Mouse (Mus musculus) lung, postnatal 10 days (tissue): ENCODE measurements around the gene Gm26938.
A peak's percentile ranks its signal among the peaks of the same experiment; 100 is the strongest.

Experiments used
- DNase-seq: peaks from one replicate; pipeline ENCODE4 v3.0.0; 2021

Gene Gm26938

GRCm38 (mm10) chr5:139826357-139827055, at the start of gene Gm26938, which contains the start of gene Psmg3:
TSS of gene Gm26938 (minus strand) at chr5:139826407.
TSS of gene Psmg3 (minus strand) at chr5:139826885.
- DNase-seq, result peak; percentile 94

DNA sequence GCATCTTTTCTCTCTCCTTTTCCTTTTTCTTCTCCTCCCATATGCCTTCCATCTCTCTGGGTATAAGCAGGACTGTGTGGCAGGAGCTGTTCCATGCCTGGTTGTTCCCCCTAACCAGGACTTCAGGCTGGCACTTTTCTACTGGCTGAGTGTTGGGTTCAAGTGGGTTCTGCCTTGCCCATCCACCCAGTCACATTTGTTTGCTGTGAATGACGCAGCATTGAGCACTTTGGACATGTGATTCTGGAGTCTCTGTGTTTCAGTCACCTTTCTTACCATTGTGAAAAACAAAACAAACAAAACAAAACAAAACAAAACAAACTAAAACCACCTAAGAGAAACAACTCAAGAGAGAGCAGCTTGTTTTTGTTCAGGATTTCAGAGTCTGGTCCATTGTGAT, 45.3 kb upstream of the Gm26938 start:
- no peak for DNase-seq

- peak; percentile 53 for DNase-seq
Observed at GRCm38 (mm10) chr5:139870886-139871285, 44.7 kb upstream of the Gm26938 start.

GRCm38 (mm10) chr5:139862759-139863158, 36.6 kb upstream of the Gm26938 start:
- DNase-seq, result peak; percentile 89

- DNase-seq, result no peak
Observed at GRCm38 (mm10) chr5:139860328-139861104, 34.3 kb upstream of the Gm26938 start.

GRCm38 (mm10) chr5:139849626-139850320, 23.6 kb upstream of the Gm26938 start:
- DNase-seq, result no peak

GRCm38 (mm10) chr5:139839142-139839541, 12.9 kb upstream of the Gm26938 start:
- DNase-seq, result no peak

DNA sequence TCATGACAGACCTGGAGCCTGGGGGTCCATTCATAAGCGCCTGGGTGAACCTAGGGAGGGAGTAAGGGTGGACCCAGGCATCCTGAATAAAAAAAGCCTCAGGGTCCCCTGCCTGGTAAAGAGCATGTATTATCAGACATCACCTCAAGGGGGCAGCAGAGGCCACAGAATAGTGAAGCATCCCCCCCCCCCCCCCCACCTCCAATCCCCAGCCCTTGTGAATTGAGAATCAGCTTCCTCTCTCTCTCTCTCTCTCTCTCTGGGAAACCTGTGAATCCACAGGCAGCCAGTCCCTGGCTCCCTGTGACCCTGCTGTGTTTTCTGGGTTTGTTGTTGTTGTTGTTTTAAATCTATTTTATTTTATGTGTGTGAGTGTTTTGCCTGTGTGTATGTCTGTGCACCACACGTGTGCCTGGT, 12.3 kb upstream of the Gm26938 start:
- peak; percentile 81 for DNase-seq

- DNase-seq, result no peak
Observed at GRCm38 (mm10) chr5:139835706-139836105, 9.5 kb upstream of the Gm26938 start.

- DNase-seq, result no peak
Observed at GRCm38 (mm10) chr5:139832125-139832524, 5.9 kb upstream of the Gm26938 start.

DNA sequence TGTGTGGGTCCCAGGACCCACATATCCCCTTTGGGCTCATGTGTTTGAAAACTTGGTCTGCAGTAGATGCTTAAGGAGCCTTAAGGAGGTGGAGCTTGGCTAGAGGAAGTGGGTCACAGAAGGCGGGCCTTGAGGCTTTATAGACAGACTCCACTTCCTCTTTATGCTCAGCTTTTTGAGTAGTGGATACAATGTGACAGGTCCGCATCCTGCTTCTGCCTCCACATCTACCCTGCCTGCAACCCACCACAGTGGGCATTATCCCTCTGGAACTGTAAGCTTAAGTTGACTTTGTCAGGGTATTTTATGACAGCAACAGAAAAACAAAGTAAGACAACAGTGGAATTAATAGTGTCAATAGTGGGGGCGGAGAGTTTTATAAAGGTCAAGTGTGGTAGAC, 4.5 kb upstream of the Gm26938 start:
- no peak for DNase-seq

- DNase-seq, result no peak
Observed at GRCm38 (mm10) chr5:139829384-139829783, 3.2 kb upstream of the Gm26938 start.

GRCm38 (mm10) chr5:139827593-139827992, 1.4 kb upstream of the Gm26938 start:
- DNase-seq, result no peak

- DNase-seq, result no peak
Observed at GRCm38 (mm10) chr5:139825947-139826346, 260 bp downstream of the Gm26938 start.

DNA sequence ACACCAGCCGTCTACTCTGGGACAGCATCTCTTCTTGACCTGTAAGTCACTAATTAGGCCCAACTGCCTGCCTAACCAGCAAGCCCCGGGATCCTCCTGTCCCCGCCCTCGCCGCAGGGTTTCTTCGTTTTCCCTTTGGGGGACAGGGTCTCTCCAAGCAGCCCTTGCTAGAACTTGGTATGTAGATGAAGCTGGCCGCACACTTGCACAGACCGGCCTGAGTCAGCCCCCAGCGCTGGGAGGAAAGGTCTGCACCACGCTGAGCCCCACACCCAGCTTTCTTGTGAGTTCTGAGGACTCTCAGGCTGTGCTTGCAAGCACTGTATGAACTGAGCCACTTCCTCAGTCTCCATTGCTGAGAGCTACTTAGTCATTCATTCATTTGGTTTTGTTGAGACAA, 1.7 kb downstream of the Gm26938 start:
- no peak for DNase-seq

GRCm38 (mm10) chr5:139821466-139822459, 4.4 kb downstream of the Gm26938 start:
- no peak for DNase-seq

GRCm38 (mm10) chr5:139819538-139820181, 6.5 kb downstream of the Gm26938 start, which contains the start of gene Tmem184a:
TSS of gene Tmem184a (minus strand) at chr5:139819917.
- DNase-seq, result no peak

- peak; percentile 66 for DNase-seq
Observed at GRCm38 (mm10) chr5:139818801-139819200, 7.4 kb downstream of the Gm26938 start.

DNA sequence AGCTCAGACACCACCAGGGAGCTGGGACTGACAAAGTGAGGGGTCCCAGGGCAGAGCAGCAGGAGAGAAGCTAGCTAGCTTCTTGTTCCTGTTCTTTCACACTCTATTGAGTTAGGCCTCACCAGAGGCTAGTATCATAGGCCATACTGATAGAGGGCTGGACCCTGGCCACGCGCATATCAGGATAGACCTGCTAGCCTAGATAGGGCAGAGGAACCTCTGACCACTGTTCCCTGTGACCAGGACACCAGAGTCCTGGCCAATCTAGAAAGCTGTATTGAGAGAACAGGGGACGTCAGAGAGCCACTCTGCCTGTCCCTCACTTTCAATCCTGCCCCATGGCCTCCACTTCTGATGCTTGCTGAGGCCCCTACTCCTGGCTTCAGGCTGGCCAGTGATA, 8.2 kb downstream of the Gm26938 start:
- DNase-seq, result no peak

DNA sequence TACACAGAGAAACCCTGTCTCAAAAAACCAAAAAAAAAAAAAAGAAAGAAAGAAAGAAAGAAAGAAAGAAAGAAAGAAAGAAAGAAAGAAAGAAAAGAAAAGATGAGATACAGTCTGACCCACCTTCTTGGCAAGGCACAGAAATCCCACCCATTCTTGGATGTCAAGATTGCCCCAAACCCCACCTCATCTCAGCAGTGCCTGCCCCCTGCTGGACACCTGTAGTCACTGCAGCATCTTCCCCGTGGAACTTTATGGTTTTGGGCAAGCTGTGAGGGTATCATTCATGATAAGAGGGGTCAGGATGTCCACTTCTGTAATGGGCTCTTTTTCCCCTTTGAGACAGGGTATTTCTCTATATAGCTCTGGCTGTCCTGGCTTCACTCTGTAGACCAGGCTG, 8.9 kb downstream of the Gm26938 start:
- no peak for DNase-seq

DNA sequence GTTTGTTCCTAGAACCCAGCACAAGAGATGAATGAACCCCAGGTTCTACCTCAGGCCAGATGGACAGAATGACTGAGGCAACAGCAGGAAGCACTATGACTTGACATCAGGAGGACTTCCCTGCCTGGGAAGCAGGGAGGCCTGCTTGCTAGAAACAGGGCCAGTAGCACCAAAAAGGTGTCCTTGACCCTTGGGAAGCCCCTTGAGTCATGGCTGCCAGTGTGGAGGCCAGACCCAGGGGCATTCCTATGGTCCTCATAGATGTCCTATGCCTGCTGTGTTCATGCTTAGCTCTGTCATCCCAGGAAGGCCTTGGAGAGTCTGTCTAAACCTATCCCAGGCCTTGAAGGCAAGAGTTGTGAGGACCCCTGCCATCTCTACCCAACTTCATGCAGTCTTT, 9.8 kb downstream of the Gm26938 start:
- no peak for DNase-seq

GRCm38 (mm10) chr5:139815964-139816363, 10.2 kb downstream of the Gm26938 start:
- DNase-seq, result peak; percentile 55
